Comparison of ENCODE assay signal across 11 mouse cellular contexts in the genomic region with DNA sequence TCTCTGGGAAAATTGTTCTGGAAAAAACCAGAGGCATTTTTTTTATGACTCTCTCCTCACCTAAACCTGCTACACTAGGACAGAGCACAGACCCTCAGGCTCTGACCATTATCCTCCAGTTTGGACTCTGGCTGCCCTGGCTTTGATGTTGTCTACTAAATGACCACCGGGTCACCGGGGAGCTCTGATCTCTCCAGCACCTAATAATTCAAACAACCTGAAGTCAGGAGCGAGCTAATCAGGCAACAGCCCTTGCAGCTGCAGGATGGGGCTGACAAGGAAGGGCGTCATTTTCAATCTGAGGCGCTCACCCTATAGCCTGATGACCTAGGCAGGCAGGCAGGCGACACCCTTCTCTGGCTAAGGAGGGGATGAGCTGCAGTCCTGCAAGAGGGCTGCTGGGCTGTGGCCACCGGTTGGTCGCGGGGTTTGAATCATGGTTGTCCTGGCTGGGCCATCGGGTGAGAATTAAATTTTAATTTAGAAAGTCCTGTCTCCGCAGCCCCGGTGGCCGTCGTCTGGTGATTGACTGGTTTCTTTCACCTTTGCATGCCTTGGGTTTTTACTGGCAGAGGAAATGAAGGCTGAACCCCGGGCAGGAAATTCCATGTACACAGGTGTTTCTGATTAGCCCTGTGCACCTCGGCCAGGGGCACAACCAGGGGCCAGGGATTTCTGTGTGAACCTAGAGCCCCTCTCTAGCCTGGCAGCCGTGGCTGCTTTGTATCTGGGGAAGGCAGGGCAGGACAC. TPM values are rescaled to one million over a fixed set of nuclear protein-coding genes. Genes with fewer than 3 reads are reported as not detected.
A peak's percentile ranks its signal among the peaks of the same experiment; 100 is the strongest.
DNase-seq lines count a peak whose midpoint lies in the region; ATAC-seq and TF ChIP-seq lines count a peak whose summit lies in the region.
"Had no signal": no experiment of that assay in that cellular context is flagged by ENCODE, and none has a peak within 500 bp of the region (broad histone marks: within the 10 kb centered on the region; RNA-seq: fewer than 3 reads in every experiment).

No protein-coding gene starts in this region.

- no peak for TF ChIP-seq EP300 in heart, postnatal 0 days (IDR thresholded peaks at IDR 0.05; ENCODE audit: low read depth)

- no peak overlapping the region for H3K9ac ChIP-seq in heart, postnatal 0 days (replicated peaks; ENCODE audit: low read depth, low read length)
- no peak overlapping the region for H3K9ac ChIP-seq in heart, embryonic 11.5 days (ENCODE audit: low read depth, low read length)
- H3K9ac ChIP-seq in embryonic facial prominence, embryonic 11.5 days (replicated peaks; ENCODE audit: low read length), result no peak overlapping the region
- no peak overlapping the region for H3K9ac ChIP-seq in liver, embryonic 15.5 days

- H3K9me3 ChIP-seq in heart, postnatal 0 days (replicated peaks; ENCODE audit: control insufficient read depth, low read length), result no peaks in the 10 kb centered on the region
- no peaks in the 10 kb centered on the region for H3K9me3 ChIP-seq in heart, embryonic 11.5 days (replicated peaks; ENCODE audit: control insufficient read depth, low read length)
- no peaks in the 10 kb centered on the region for H3K9me3 ChIP-seq in embryonic facial prominence, embryonic 11.5 days (replicated peaks; ENCODE audit: control insufficient read depth, low read length)
- no peaks in the 10 kb centered on the region for H3K9me3 ChIP-seq in liver, embryonic 15.5 days (replicated peaks)

- DNase-seq in heart, postnatal 0 days (ENCODE audit: low spot score), result no peak
- peak; percentile 61 for DNase-seq in 416B (ENCODE audit: low read depth)
- peak; percentile 78 for DNase-seq in embryonic facial prominence, embryonic 11.5 days (ENCODE audit: low spot score)
- no peak for DNase-seq in retina, postnatal 1 day
- no peak for DNase-seq in adrenal gland, adult 8-10 months
- DNase-seq in thymus, postnatal 10 days (ENCODE audit: low spot score in 2 of 2), result no peak
- DNase-seq: heart, postnatal 36 days; left cerebral cortex, postnatal 4 days had no signal

- TF ChIP-seq CTCF in heart, postnatal 0 days (IDR thresholded peaks at IDR 0.05; ENCODE audit: low read depth), result no peak

- no peak overlapping the region for H3K27ac ChIP-seq in heart, postnatal 0 days (ENCODE audit: low read depth)
- no peak overlapping the region for H3K27ac ChIP-seq in heart, embryonic 11.5 days (ENCODE audit: low read depth, low read length)
- peak overlapping the region; percentile 60 for H3K27ac ChIP-seq in embryonic facial prominence, embryonic 11.5 days (replicated peaks; ENCODE audit: low read depth, low read length)
- H3K27ac ChIP-seq in liver, embryonic 15.5 days (replicated peaks), result 0 out of 2 replicates have a peak overlapping the region, but pooled peaks have one; percentile 19

- WGBS in heart, postnatal 0 days, result 42% methylated on average over 17 of the region's 17 CpGs
- 44% methylated on average over 17 of the region's 17 CpGs for WGBS in heart, embryonic 11.5 days (ENCODE audit: insufficient replicate concordance)
- 14% methylated on average over 17 of the region's 17 CpGs for WGBS in embryonic facial prominence, embryonic 11.5 days
- 17% methylated on average over 17 of the region's 17 CpGs for WGBS in liver, embryonic 15.5 days (ENCODE audit: insufficient replicate concordance)

- no peak overlapping the region for H3K4me3 ChIP-seq in heart, postnatal 0 days (ENCODE audit: low read depth, low read length)
- H3K4me3 ChIP-seq in heart, embryonic 11.5 days (ENCODE audit: low read depth, low read length), result no peak overlapping the region
- H3K4me3 ChIP-seq in embryonic facial prominence, embryonic 11.5 days (ENCODE audit: low read depth, low read length), result no peak overlapping the region
- H3K4me3 ChIP-seq in liver, embryonic 15.5 days (replicated peaks), result no peak overlapping the region

- H3K36me3 ChIP-seq in heart, postnatal 0 days (replicated peaks; ENCODE audit: control insufficient read depth, insufficient read depth, low read length), result no peaks in the 10 kb centered on the region
- H3K36me3 ChIP-seq in heart, embryonic 11.5 days (ENCODE audit: control insufficient read depth, insufficient read depth, low read length), result no peaks in the 10 kb centered on the region
- H3K36me3 ChIP-seq in embryonic facial prominence, embryonic 11.5 days (replicated peaks; ENCODE audit: control insufficient read depth, insufficient read depth, low read depth, low read length), result no peaks in the 10 kb centered on the region
- no peaks in the 10 kb centered on the region for H3K36me3 ChIP-seq in liver, embryonic 15.5 days (replicated peaks)

- no peak for ATAC-seq in heart, postnatal 0 days (ENCODE audit: insufficient read depth, low read depth)
- no peak for ATAC-seq in heart, embryonic 11.5 days (replicated peaks; ENCODE audit: insufficient number of reproducible peaks, low FRiP score, low TSS enrichment)
- ATAC-seq in embryonic facial prominence, embryonic 11.5 days (replicated peaks; ENCODE audit: insufficient number of reproducible peaks, low FRiP score, low TSS enrichment, low read depth), result no peak
- no peak for ATAC-seq in liver, embryonic 15.5 days (ENCODE audit: insufficient read depth)
- ATAC-seq: midbrain, embryonic 16.5 days had no signal

- H3K27me3 ChIP-seq in heart, postnatal 0 days (ENCODE audit: control insufficient read depth, insufficient read depth, low read length), result no peaks in the 10 kb centered on the region
- 0 out of 2 replicates have a peak, but pooled peaks cover 6% of the 10 kb centered on the region for H3K27me3 ChIP-seq in heart, embryonic 11.5 days (ENCODE audit: control insufficient read depth, insufficient read depth, low read length)
- no peaks in the 10 kb centered on the region for H3K27me3 ChIP-seq in embryonic facial prominence, embryonic 11.5 days (ENCODE audit: control insufficient read depth, insufficient read depth, low read length)
- 0 out of 2 replicates have a peak, but pooled peaks cover 4% of the 10 kb centered on the region for H3K27me3 ChIP-seq in liver, embryonic 15.5 days

- peaks cover 34% of the 10 kb centered on the region for H3K4me1 ChIP-seq in heart, postnatal 0 days (ENCODE audit: control insufficient read depth, insufficient read depth)
- H3K4me1 ChIP-seq in heart, embryonic 11.5 days (ENCODE audit: control insufficient read depth, insufficient read depth, low read length), result peaks cover 22% of the 10 kb centered on the region
- peaks cover 7% of the 10 kb centered on the region for H3K4me1 ChIP-seq in embryonic facial prominence, embryonic 11.5 days (ENCODE audit: control insufficient read depth, insufficient read depth, low read length)
- H3K4me1 ChIP-seq in liver, embryonic 15.5 days (replicated peaks), result peaks cover 12% of the 10 kb centered on the region

- H3K4me2 ChIP-seq in heart, postnatal 0 days (ENCODE audit: low read depth, low read length), result peak overlapping the region; percentile 18
- H3K4me2 ChIP-seq in heart, embryonic 11.5 days, result no peak overlapping the region; the same call in 1 of the 2 replicates
- 0 out of 2 replicates have a peak overlapping the region, but pooled peaks have one; percentile 0 for H3K4me2 ChIP-seq in embryonic facial prominence, embryonic 11.5 days (ENCODE audit: low read depth, low read length)
- H3K4me2 ChIP-seq in liver, embryonic 15.5 days, result no peak overlapping the region

RNA-seq across cellular contexts. Expression of gene Tifab, which starts 18.9 kb away (rescaled TPM):
- total RNA-seq in heart, postnatal 0 days (2014; rRNA removed; ENCODE audit: low replicate concordance), result not detected in 2 replicates
- polyA plus RNA-seq in heart, postnatal 0 days (2015; fragmentation: Nextera tagmentation; extraction: Ambion mirVana), result 0.71 and 0.88 TPM in 2 replicates
- polyA plus RNA-seq in heart, embryonic 11.5 days (2014; fragmentation: Nextera tagmentation; extraction: Ambion mirVana), result 0.33 and 0.55 TPM in 2 replicates
- polyA plus RNA-seq in embryonic facial prominence, embryonic 11.5 days (2014; fragmentation: Nextera tagmentation; extraction: Ambion mirVana), result 0.36 and 0.38 TPM in 2 replicates
- polyA plus RNA-seq in liver, embryonic 15.5 days (2015; fragmentation: Nextera tagmentation; extraction: Ambion mirVana), result 8.3 and 8.9 TPM in 2 replicates
- total RNA-seq in adrenal gland, adult 8-10 months (2022), result 1 to 10 TPM; 1.9 to 5.3 (median 4.4) TPM

RNA-seq across cellular contexts. Expression of gene H2afy, which starts 23.6 kb away (rescaled TPM):
- 45.0 and 93.1 TPM in 2 replicates for total RNA-seq in heart, postnatal 0 days (2014; rRNA removed; ENCODE audit: low replicate concordance)
- 61.7 and 62.0 TPM in 2 replicates for polyA plus RNA-seq in heart, postnatal 0 days (2015; fragmentation: Nextera tagmentation; extraction: Ambion mirVana)
- polyA plus RNA-seq in heart, embryonic 11.5 days (2014; fragmentation: Nextera tagmentation; extraction: Ambion mirVana), result 154 and 162 TPM in 2 replicates
- 628 and 651 TPM in 2 replicates for polyA plus RNA-seq in embryonic facial prominence, embryonic 11.5 days (2014; fragmentation: Nextera tagmentation; extraction: Ambion mirVana)
- 83.7 and 87.4 TPM in 2 replicates for polyA plus RNA-seq in liver, embryonic 15.5 days (2015; fragmentation: Nextera tagmentation; extraction: Ambion mirVana)
- total RNA-seq in adrenal gland, adult 8-10 months (2022), result 100 to 1,000 TPM; 130 to 162 (median 139) TPM

Comparison
In these comparisons a context has a peak if more than half of its experiments do, and no peak if none do; other contexts are left out.
1. H3K4me2 ChIP-seq: peak in heart, postnatal 0 days (single experiment) and embryonic facial prominence, embryonic 11.5 days (single experiment); none in heart, embryonic 11.5 days (single experiment) and liver, embryonic 15.5 days (single experiment).
2. DNase-seq: peak in 416B (single experiment) and embryonic facial prominence, embryonic 11.5 days (single experiment); none in heart, postnatal 0 days (single experiment), retina, postnatal 1 day (single experiment), adrenal gland, adult 8-10 months (single experiment) and thymus, postnatal 10 days (0 of 2).
3. H3K27ac ChIP-seq: peak in embryonic facial prominence, embryonic 11.5 days (single experiment) and liver, embryonic 15.5 days (single experiment); none in heart, postnatal 0 days (single experiment) and heart, embryonic 11.5 days (single experiment).